Mouse (Mus musculus) left cerebral cortex, postnatal 25 days (tissue): ENCODE results near the gene Prss56. TPM values are rescaled to one million over a fixed set of nuclear protein-coding genes. Genes with fewer than 3 reads are reported as not detected.
A peak's percentile ranks its signal among the peaks of the same experiment; 100 is the strongest.

Source experiments
- DNase-seq, 2 experiments: peaks; one replicate each; pipeline ENCODE4 v3.0.0; 2022; ENCODE audit warnings: low spot score in 2 of 2, mixed read lengths in 1 of 2
- intact Hi-C: fragments of 180-260 bp; cut with DNase I; formaldehyde crosslinking; loops from one replicate; pipeline ENCODE4 v1.15.1; 2025
- total RNA-seq, 2 experiments: library from RNA; stranded (reverse); gene quantifications; 2 replicates each; pipeline ENCODE4 v1.2.3; 2021

The Prss56 gene
- total RNA-seq, 2 experiments from 2014 or later, result 2.1 to 2.4 TPM

GRCm38 (mm10) chr1:87183998-87184750 is 1.1 kb downstream of the Prss56 start:
- intact Hi-C loops, result no loop called here
- DNase-seq, result no peak

GRCm38 (mm10) chr1:87184751-87185139 is 1.6 kb downstream of the Prss56 start:
- intact Hi-C loops, result loop anchor here (1.0 kb wide), 1 partner anchor 566 kb away; no protein-coding TSS in a partner anchor
- peak; percentile 72 to 75 for DNase-seq

- intact Hi-C loops, result loop anchor here (1.0 kb wide), 1 partner anchor 567 kb away; no protein-coding TSS in a partner anchor
- DNase-seq, result no peak
These were observed 2.4 kb downstream of the Prss56 start for GRCm38 (mm10) chr1:87185526-87185925.

- intact Hi-C loops, result loop anchor here (1.0 to 2.0 kb wide), 3 partner anchors 88 to 536 kb away; no protein-coding TSS in a partner anchor
- no peak for DNase-seq
These were observed 3.3 kb downstream of the Prss56 start for GRCm38 (mm10) chr1:87186261-87187036.

GRCm38 (mm10) chr1:87187037-87187355 is 3.9 kb downstream of the Prss56 start:
- intact Hi-C loops, result loop anchor here (1.0 to 2.0 kb wide), 3 partner anchors 89 to 537 kb away; no protein-coding TSS in a partner anchor
- DNase-seq, result peak; percentile 70 to 77

- DNase-seq, result no peak
- intact Hi-C loops, result no loop called here
These were observed 7.3 kb downstream of the Prss56 start, which contains the start of gene Chrnd for GRCm38 (mm10) chr1:87190429-87190828. Gene Chrnd (plus strand): TSS chr1:87190607.

GRCm38 (mm10) chr1:87197296-87197695 is 14.2 kb downstream of the Prss56 start:
- DNase-seq, result no peak

GRCm38 (mm10) chr1:87198119-87199065 is 15.3 kb downstream of the Prss56 start:
- intact Hi-C loops, result no loop called here
- DNase-seq, result no peak

More at GRCm38 (mm10) chr1:87197296-87197695, 14.2 kb downstream of the Prss56 start:
- intact Hi-C loops, result no loop called here

- DNase-seq, result no peak
These were observed 17.7 kb downstream of the Prss56 start for GRCm38 (mm10) chr1:87200811-87201210.

GRCm38 (mm10) chr1:87201848-87202247 is 18.7 kb downstream of the Prss56 start:
- DNase-seq, result no peak
- intact Hi-C loops, result no loop called here

More at GRCm38 (mm10) chr1:87200811-87201210, 17.7 kb downstream of the Prss56 start:
- intact Hi-C loops, result no loop called here

GRCm38 (mm10) chr1:87203779-87204178 is 20.7 kb downstream of the Prss56 start:
- DNase-seq, result no peak
- intact Hi-C loops, result no loop called here

- intact Hi-C loops, result no loop called here
- DNase-seq, result no peak
These were observed 21.4 kb downstream of the Prss56 start, which contains the start of gene Chrng for GRCm38 (mm10) chr1:87204465-87204864. Gene Chrng (plus strand): TSS chr1:87204657.

- intact Hi-C loops, result no loop called here
- no peak for DNase-seq
These were observed 21.9 kb downstream of the Prss56 start for GRCm38 (mm10) chr1:87205038-87205437.

- intact Hi-C loops, result no loop called here
- no peak for DNase-seq
These were observed 22.4 kb downstream of the Prss56 start for GRCm38 (mm10) chr1:87205502-87205901.

GRCm38 (mm10) chr1:87206339-87206738 is 23.2 kb downstream of the Prss56 start:
- intact Hi-C loops, result no loop called here
- no peak for DNase-seq

- intact Hi-C loops, result loop anchor here (10.0 kb wide), 1 partner anchor 543 kb away; the partner anchor contains the start of gene Atg16l1
- no peak for DNase-seq
These were observed 28.3 kb downstream of the Prss56 start for GRCm38 (mm10) chr1:87211431-87211830.

- DNase-seq, result peak; percentile 91 to 95
- intact Hi-C loops, result loop anchor here (10.0 kb wide), 1 partner anchor 541 kb away; the partner anchor contains the start of gene Atg16l1
These were observed 30.9 kb downstream of the Prss56 start, which contains the start of gene Eif4e2 for GRCm38 (mm10) chr1:87213735-87214704. Gene Eif4e2 (plus strand): TSS chr1:87213914.

GRCm38 (mm10) chr1:87214748-87215147 is 31.6 kb downstream of the Prss56 start:
- DNase-seq, result no peak
- intact Hi-C loops, result loop anchor here (10.0 kb wide), 1 partner anchor 540 kb away; the partner anchor contains the start of gene Atg16l1
